26 mouse cellular contexts compared by ENCODE assay signal in the genomic region with DNA sequence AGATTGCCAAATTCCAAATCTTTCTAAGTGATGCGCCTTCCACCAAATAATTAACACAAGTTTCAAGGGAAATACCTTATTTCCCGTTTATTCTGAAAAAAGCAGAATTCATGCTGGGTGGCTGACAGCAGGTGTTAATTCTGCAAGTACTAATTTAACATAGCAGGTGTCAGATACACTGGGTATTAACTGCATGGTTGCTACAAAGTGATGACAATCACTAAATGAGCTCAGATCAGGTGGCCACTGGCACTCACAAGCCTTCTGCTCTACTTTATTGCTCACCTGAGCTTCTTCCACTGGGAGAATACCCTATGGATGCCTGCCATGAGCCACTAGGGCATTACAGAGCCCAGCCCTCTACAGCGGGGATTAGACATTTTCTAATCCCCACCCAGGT.
"Had no signal": no experiment of that assay in that cellular context is flagged by ENCODE, and none has a peak within 500 bp of the region (broad histone marks: within the 10 kb centered on the region; RNA-seq: fewer than 3 reads in every experiment).

No protein-coding gene starts in this region.

- H3K4me1 ChIP-seq: heart, embryonic 10.5 days; heart, embryonic 12.5 days; hindbrain, embryonic 10.5 days; hindbrain, embryonic 13.5 days; intestine, embryonic 15.5 days; limb, embryonic 10.5 days; limb, embryonic 12.5 days; liver, embryonic 13.5 days; liver, embryonic 15.5 days had no signal

- H3K9me3 ChIP-seq: heart, embryonic 10.5 days; heart, embryonic 12.5 days; hindbrain, embryonic 10.5 days; hindbrain, embryonic 13.5 days; intestine, embryonic 15.5 days; limb, embryonic 10.5 days; limb, embryonic 12.5 days; liver, embryonic 13.5 days; liver, embryonic 15.5 days had no signal

- H3K27me3 ChIP-seq: heart, embryonic 12.5 days; hindbrain, embryonic 13.5 days; intestine, embryonic 15.5 days; limb, embryonic 12.5 days; liver, embryonic 13.5 days; liver, embryonic 15.5 days had no signal

- H3K27ac ChIP-seq: gastrocnemius, adult 2 months; heart, embryonic 10.5 days; hindbrain, embryonic 10.5 days; hindbrain, embryonic 13.5 days; intestine, embryonic 15.5 days; layer of hippocampus, adult 2 months; left cerebral cortex, adult 2 months; limb, embryonic 10.5 days; limb, embryonic 12.5 days; liver, embryonic 13.5 days; liver, embryonic 15.5 days had no signal

- H3K4me2 ChIP-seq: heart, embryonic 12.5 days; hindbrain, embryonic 13.5 days; intestine, embryonic 15.5 days; limb, embryonic 12.5 days; liver, embryonic 11.5 days; liver, embryonic 13.5 days; liver, embryonic 15.5 days had no signal

- H3K4me3 ChIP-seq: gastrocnemius, adult 2 months; heart, embryonic 10.5 days; heart, embryonic 12.5 days; hindbrain, embryonic 10.5 days; hindbrain, embryonic 13.5 days; intestine, embryonic 15.5 days; layer of hippocampus, adult 2 months; left cerebral cortex, adult 2 months; limb, embryonic 10.5 days; limb, embryonic 12.5 days; liver, embryonic 13.5 days; liver, embryonic 15.5 days had no signal

- H3K9ac ChIP-seq: heart, embryonic 12.5 days; hindbrain, embryonic 13.5 days; intestine, embryonic 15.5 days; limb, embryonic 12.5 days; liver, embryonic 13.5 days; liver, embryonic 15.5 days had no signal

- ATAC-seq: inflammation-experienced regulatory T-cells, adult 6 months; intestine, embryonic 15.5 days; intestine, postnatal 0 days had no signal

- H3K36me3 ChIP-seq: heart, embryonic 10.5 days; heart, embryonic 12.5 days; hindbrain, embryonic 10.5 days; hindbrain, embryonic 13.5 days; intestine, embryonic 15.5 days; limb, embryonic 10.5 days; limb, embryonic 12.5 days; liver, embryonic 13.5 days; liver, embryonic 15.5 days had no signal

- DNase-seq: gastrocnemius, adult 2 months; gastrocnemius, postnatal 10 days; gastrocnemius, postnatal 25 days; heart, adult 18-20 months; heart, postnatal 10 days; heart, postnatal 4 days; kidney, adult 18-20 months; kidney, adult 8-10 months; kidney, postnatal 10 days; kidney, postnatal 25 days; kidney, postnatal 4 days; liver; liver, embryonic 13.5 days had no signal
